Mouse (Mus musculus): Measurements from ENCODE around the gene Olfr522. TPM values are rescaled to one million over a fixed set of nuclear protein-coding genes. Genes with fewer than 3 reads are reported as not detected.

The Olfr522 gene
- total and polyA plus RNA-seq, 3 experiments: not detected

DNA sequence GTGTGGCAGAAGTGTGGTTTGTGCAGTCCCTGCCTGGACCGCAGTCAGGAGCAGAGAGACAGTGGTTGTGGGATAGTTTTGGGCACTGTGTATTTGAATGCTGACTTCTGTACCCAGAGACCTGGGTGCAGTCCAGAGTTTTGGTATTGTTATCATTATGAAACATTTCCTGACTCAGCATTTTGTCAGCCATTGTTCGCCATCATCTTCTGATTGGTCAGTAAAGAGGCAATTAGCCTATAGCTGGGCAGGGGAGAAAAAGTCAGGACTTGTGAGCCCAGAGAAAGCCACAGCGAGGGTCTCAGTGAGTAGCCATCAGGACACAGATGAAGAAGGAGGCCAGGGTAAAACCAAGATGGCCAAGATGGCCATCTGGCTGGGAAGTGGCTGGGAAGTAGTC lies 4.2 kb downstream of the Olfr522 start:
- peaks cover 79% of the 10 kb centered on the region for H3K27me3 ChIP-seq (replicated peaks)
- dilution Hi-C loops (cut with MboI; ENCODE audit: extremely low pct_ligation_motif_present, extremely low pct_unique_long_range_greater_than_20kb, low sequenced_read_pairs): no loop called here
- DNase-seq (ENCODE audit: extremely low read depth): no peak

DNA sequence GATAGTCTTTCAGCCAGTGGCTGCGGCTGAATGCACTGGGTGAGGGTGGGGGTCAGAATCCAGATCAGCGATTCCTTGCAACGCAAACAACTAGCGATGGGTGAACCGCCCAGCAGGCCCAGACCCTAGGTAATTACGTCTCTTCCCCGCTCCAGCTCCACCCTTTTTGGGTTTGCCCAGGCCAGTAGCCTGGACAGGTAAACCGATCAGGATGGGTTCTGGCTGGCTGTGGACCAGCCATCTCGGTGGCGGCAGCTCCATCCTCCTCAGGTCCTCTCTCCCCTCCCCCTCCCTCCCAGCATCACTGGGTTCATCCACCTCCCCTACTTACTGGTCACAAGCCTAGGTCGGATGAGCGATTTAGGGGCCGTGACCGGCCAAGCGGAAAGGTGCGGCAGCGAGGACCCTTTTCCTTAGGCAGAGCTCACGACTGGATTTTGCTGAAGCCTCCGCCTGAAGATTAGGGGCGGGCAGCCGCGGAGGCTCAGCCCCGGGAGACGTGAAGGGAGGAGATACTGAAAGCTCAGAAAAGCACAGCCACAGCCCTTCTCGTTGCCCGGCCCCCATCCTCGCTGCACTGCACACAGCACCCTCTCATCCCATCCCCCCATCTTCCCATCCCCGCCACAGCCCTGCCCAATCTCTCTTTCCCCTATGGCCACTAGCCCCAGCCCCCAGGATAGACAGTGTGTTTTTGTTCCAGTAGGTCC lies 10.2 kb downstream of the Olfr522 start, which contains the start of gene Sprn:
TSS of gene Sprn (minus strand) at position 660 of the 710 bp plus-strand sequence.
- Histone ChIP-seq H3K9ac (ENCODE audit: insufficient read depth, low read depth) (no peak within 1 kb of the TSS), H3K9me3 (replicated peaks; ENCODE audit: low read length) (no peaks in the 10 kb centered on the region), H3K4me1 (ENCODE audit: control insufficient read depth in 1 of 2, insufficient read depth in 2 of 2) (no peaks in the 10 kb centered on the region), H3K4me2 (ENCODE audit: insufficient read depth, low read depth, poor library complexity, severe bottlenecking) (no peak within 1 kb of the TSS), H3K36me3 (replicated peaks in 1 of 2; ENCODE audit: control insufficient read depth in 1 of 2, insufficient read depth in 1 of 2, low read length in 1 of 2) (peaks cover 9 to 34% of the 10 kb centered on the region in 2 experiments), H3K27me3 (replicated peaks) (peaks cover 22% of the 10 kb centered on the region), H3K4me3 (replicated peaks in 1 of 3; ENCODE audit: low read depth in 2 of 3, low read length in 2 of 3, poor library complexity in 1 of 3) (no peak within 1 kb of the TSS), H3K79me2 (replicated peaks; ENCODE audit: control insufficient read depth, extremely low read depth, insufficient read depth, poor library complexity, severe bottlenecking) (no peaks in the 10 kb centered on the region), H3K27ac (ENCODE audit: insufficient read depth, low read depth) (no peak within 1 kb of the TSS)
- DNase-seq (ENCODE audit: extremely low read depth): no peak
- in situ Hi-C loops (cut with MboI; ENCODE audit: low pct_ligation_motif_present, low pct_unique_long_range_greater_than_20kb, low sequenced_read_pairs) (no loop called here), dilution Hi-C loops (cut with MboI; ENCODE audit: extremely low pct_ligation_motif_present, extremely low pct_unique_long_range_greater_than_20kb, low sequenced_read_pairs) (no loop called here)
- TF ChIP-seq MYC (IDR thresholded peaks at IDR 0.05; ENCODE audit: low read depth, low read length) (no peak), SIN3A (IDR thresholded peaks at IDR 0.05; ENCODE audit: low read length) (no peak), ZNF384 (IDR thresholded peaks at IDR 0.05; ENCODE audit: low read depth, low read length) (no peak), JUND (conservative IDR thresholded peaks at IDR 0.05; ENCODE audit: low read depth, low read length) (no peak), RAD21 (IDR thresholded peaks at IDR 0.05; ENCODE audit: low read depth, low read length) (no peak), JUN (IDR thresholded peaks at IDR 0.05; ENCODE audit: insufficient read depth, low read depth, low read length) (no peak), POLR2A (IDR thresholded peaks at IDR 0.05; ENCODE audit: low read depth, low read length) (no peak)

More for the DNA sequence above, 4.2 kb downstream of the Olfr522 start:
- in situ Hi-C loops (cut with MboI; ENCODE audit: low pct_ligation_motif_present, low pct_unique_long_range_greater_than_20kb, low sequenced_read_pairs): no loop called here
- Histone ChIP-seq H3K9ac (ENCODE audit: insufficient read depth, low read depth) (no peak overlapping the region), H3K4me3 (replicated peaks in 1 of 3; ENCODE audit: low read depth in 2 of 3, low read length in 2 of 3, poor library complexity in 1 of 3) (no peak overlapping the region), H3K27ac (ENCODE audit: insufficient read depth, low read depth) (no peak overlapping the region), H3K9me3 (replicated peaks; ENCODE audit: low read length) (no peaks in the 10 kb centered on the region), H3K79me2 (replicated peaks; ENCODE audit: control insufficient read depth, extremely low read depth, insufficient read depth, poor library complexity, severe bottlenecking) (no peaks in the 10 kb centered on the region), H3K4me1 (ENCODE audit: control insufficient read depth in 1 of 2, insufficient read depth in 2 of 2) (peaks cover 2 to 5% of the 10 kb centered on the region in 2 experiments), H3K4me2 (ENCODE audit: insufficient read depth, low read depth, poor library complexity, severe bottlenecking) (no peak overlapping the region), H3K36me3 (replicated peaks in 1 of 2; ENCODE audit: control insufficient read depth in 1 of 2, insufficient read depth in 1 of 2, low read length in 1 of 2) (no peaks in the 10 kb centered on the region)
- TF ChIP-seq MAFK (IDR thresholded peaks at IDR 0.05; ENCODE audit: insufficient replicate concordance, low read length): peak; percentile 95
- no peak for TF ChIP-seq ELF1 (IDR thresholded peaks at IDR 0.05; ENCODE audit: low read depth, low read length)

DNA sequence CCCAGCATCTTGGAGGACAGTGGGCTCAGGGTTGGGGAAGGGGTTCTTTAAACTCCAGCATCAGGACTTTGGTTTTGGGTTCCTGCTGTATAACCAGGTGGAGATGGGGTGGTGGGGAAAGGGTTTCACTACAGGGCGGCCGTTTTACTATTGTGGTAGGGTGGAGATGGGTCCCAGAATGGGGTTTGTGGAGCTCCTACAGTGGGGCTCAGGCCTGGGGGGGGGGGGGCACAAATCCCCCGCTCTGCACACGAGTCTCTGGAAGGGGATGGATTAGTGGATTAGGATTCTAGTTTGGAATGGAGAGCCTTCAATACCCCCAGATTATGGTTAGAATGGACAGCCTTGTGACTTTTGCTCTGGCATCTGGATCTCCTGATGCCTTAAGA lies 10.7 kb downstream of the Olfr522 start:
- in situ Hi-C loops (cut with MboI; ENCODE audit: low pct_ligation_motif_present, low pct_unique_long_range_greater_than_20kb, low sequenced_read_pairs) (no loop called here), dilution Hi-C loops (cut with MboI; ENCODE audit: extremely low pct_ligation_motif_present, extremely low pct_unique_long_range_greater_than_20kb, low sequenced_read_pairs) (no loop called here)
- no peak overlapping the region for H3K4me2 ChIP-seq (ENCODE audit: insufficient read depth, low read depth, poor library complexity, severe bottlenecking)

More for the DNA sequence above, 10.7 kb downstream of the Olfr522 start:
- Histone ChIP-seq H3K9ac (ENCODE audit: insufficient read depth, low read depth) (no peak overlapping the region), H3K4me3 (replicated peaks in 1 of 3; ENCODE audit: low read depth in 2 of 3, low read length in 2 of 3, poor library complexity in 1 of 3) (no peak overlapping the region), H3K79me2 (replicated peaks; ENCODE audit: control insufficient read depth, extremely low read depth, insufficient read depth, poor library complexity, severe bottlenecking) (no peaks in the 10 kb centered on the region), H3K36me3 (replicated peaks in 1 of 2; ENCODE audit: control insufficient read depth in 1 of 2, insufficient read depth in 1 of 2, low read length in 1 of 2) (peaks cover 9 to 39% of the 10 kb centered on the region in 2 experiments), H3K27me3 (replicated peaks) (peaks cover 16% of the 10 kb centered on the region), H3K4me1 (ENCODE audit: control insufficient read depth in 1 of 2, insufficient read depth in 2 of 2) (no peaks in the 10 kb centered on the region), H3K27ac (ENCODE audit: insufficient read depth, low read depth) (no peak overlapping the region), H3K9me3 (replicated peaks; ENCODE audit: low read length) (no peaks in the 10 kb centered on the region)
- no peak for DNase-seq (ENCODE audit: extremely low read depth)
- TF ChIP-seq USF2 (conservative IDR thresholded peaks at IDR 0.05; ENCODE audit: low read depth, low read length) (no peak), BHLHE40 (IDR thresholded peaks at IDR 0.05; ENCODE audit: low read depth, low read length) (no peak), IRF4 (IDR thresholded peaks at IDR 0.05; ENCODE audit: low read depth, low read length) (no peak), SIN3A (IDR thresholded peaks at IDR 0.05; ENCODE audit: low read length) (no peak), MAX (IDR thresholded peaks at IDR 0.05; ENCODE audit: low read length) (no peak), MAZ (IDR thresholded peaks at IDR 0.05; ENCODE audit: low read depth, low read length) (no peak), TBP (conservative IDR thresholded peaks at IDR 0.05; ENCODE audit: low read depth, low read length) (no peak), E2F4 (IDR thresholded peaks at IDR 0.05; ENCODE audit: insufficient replicate concordance, low read depth, low read length) (no peak), HCFC1 (IDR thresholded peaks at IDR 0.05; ENCODE audit: low read depth, low read length) (no peak), RAD21 (IDR thresholded peaks at IDR 0.05; ENCODE audit: low read depth, low read length) (no peak), PAX5 (IDR thresholded peaks at IDR 0.05; ENCODE audit: low read length) (no peak)

All from CH12.LX (cell line).